ENCODE assay signal across 9 mouse cellular contexts in genomic region chr2:119172862-119173576, GRCm38 (mm10). TPM values are rescaled to one million over a fixed set of nuclear protein-coding genes. Genes with fewer than 3 reads are reported as not detected.
DNase-seq lines count a peak whose midpoint lies in the region; ATAC-seq and TF ChIP-seq lines count a peak whose summit lies in the region.
"Had no signal": no experiment of that assay in that cellular context is flagged by ENCODE, and none has a peak within 500 bp of the region (broad histone marks: within the 10 kb centered on the region; RNA-seq: fewer than 3 reads in every experiment).

No protein-coding gene starts in this region.

- TF ChIP-seq CTCF in kidney, adult 2 months (conservative IDR thresholded peaks at IDR 0.05; ENCODE audit: insufficient read depth, insufficient read length, low read depth, low read length): no peak
- no peak for TF ChIP-seq CTCF in lung, embryonic 14.5 days (IDR thresholded peaks at IDR 0.05; ENCODE audit: low read depth)

- peak; percentile 74 for ATAC-seq in common myeloid progenitor, adult 5-6 weeks (replicated peaks; ENCODE audit: low read depth, poor library complexity, severe bottlenecking)
- ATAC-seq in lung, embryonic 14.5 days (ENCODE audit: insufficient read depth): peak; percentile 74

- no peak overlapping the region; the same call in 1 of the 2 replicates for H3K9ac ChIP-seq in lung, embryonic 14.5 days

- peak overlapping the region; percentile 41 for H3K4me2 ChIP-seq in lung, embryonic 14.5 days

- H3K9me3 ChIP-seq in lung, embryonic 14.5 days (ENCODE audit: low read depth, low read length): no peaks in the 10 kb centered on the region

- H3K27ac ChIP-seq in kidney, adult 2 months (ENCODE audit: insufficient read depth, low read depth, low read length): no peak overlapping the region
- peak overlapping the region; percentile 72 for H3K27ac ChIP-seq in lung, embryonic 14.5 days (ENCODE audit: low read depth)

- intact Hi-C loops in left cerebral cortex, postnatal 4 days (cut with DNase I): no loop called here
- intact Hi-C loops in left cerebral cortex, postnatal 25 days (cut with DNase I): no loop called here

- no peak for TF ChIP-seq POLR2A in kidney, adult 2 months (IDR thresholded peaks at IDR 0.05; ENCODE audit: low read depth, low read length)

- no peaks in the 10 kb centered on the region for H3K27me3 ChIP-seq in kidney, adult 2 months (replicated peaks; ENCODE audit: control insufficient read depth, insufficient read depth, low read length)
- peaks cover under 1% of the 10 kb centered on the region; the same call in 1 of the 2 replicates for H3K27me3 ChIP-seq in lung, embryonic 14.5 days (ENCODE audit: insufficient read depth, low read length)

- WGBS in kidney, adult 2 months: 32% methylated on average over 13 of the region's 13 CpGs
- 18% methylated on average over 13 of the region's 13 CpGs for WGBS in lung, embryonic 14.5 days

- no peaks in the 10 kb centered on the region for H3K36me3 ChIP-seq in kidney, adult 2 months (ENCODE audit: control insufficient read depth, insufficient read depth, low read length)
- no peaks in the 10 kb centered on the region; the same call in 1 of the 2 replicates for H3K36me3 ChIP-seq in lung, embryonic 14.5 days (ENCODE audit: insufficient read depth)

- DNase-seq in left cerebral cortex, postnatal 4 days: peak; percentile 70
- no peak for DNase-seq in left cerebral cortex, adult 11 months (ENCODE audit: low spot score)
- peak; percentile 69 to 73 for DNase-seq in heart, adult 9 months (ENCODE audit: low spot score in 2 of 2)
- peak; percentile 85 for DNase-seq in kidney, adult 2 months
- DNase-seq in lung, embryonic 14.5 days: peak; percentile 91
- DNase-seq in retina, embryonic 14.5 days (ENCODE audit: low spot score): peak; percentile 55
- no peak for DNase-seq in left cerebral cortex, postnatal 25 days (ENCODE audit: low spot score in 2 of 2)

- H3K4me3 ChIP-seq in kidney, adult 2 months (ENCODE audit: insufficient read depth, low read depth, low read length): no peak overlapping the region
- H3K4me3 ChIP-seq in lung, embryonic 14.5 days (ENCODE audit: low read depth, low read length): no peak overlapping the region

- no peaks in the 10 kb centered on the region for H3K4me1 ChIP-seq in kidney, adult 2 months (ENCODE audit: control insufficient read depth, insufficient read depth, low read length)
- peaks cover 10% of the 10 kb centered on the region for H3K4me1 ChIP-seq in lung, embryonic 14.5 days (ENCODE audit: insufficient read depth)

RNA-seq across cellular contexts. Expression of gene Gm14137, which starts 1.3 kb away (rescaled TPM):
- not detected for total RNA-seq in left cerebral cortex, postnatal 4 days (2021)
- total RNA-seq in common myeloid progenitor, adult 5-6 weeks (2017): not detected in 2 replicates
- polyA plus RNA-seq in kidney, adult 2 months (2012; rRNA removed): 0.05 and 0.15 TPM in 2 replicates
- polyA plus RNA-seq in lung, embryonic 14.5 days (2014; fragmentation: Nextera tagmentation; extraction: Ambion mirVana): 0.22 and 0.32 TPM in 2 replicates
- not detected for total RNA-seq in left cerebral cortex, postnatal 25 days (2021)
- total RNA-seq: hematopoietic stem cell, adult 5-6 weeks had no signal

RNA-seq across cellular contexts. Expression of gene Gchfr, which starts 5.4 kb away (rescaled TPM):
- total RNA-seq in left cerebral cortex, postnatal 4 days (2021): not detected
- total RNA-seq in common myeloid progenitor, adult 5-6 weeks (2017): not detected in 2 replicates
- 124 and 144 TPM in 2 replicates for polyA plus RNA-seq in kidney, adult 2 months (2012; rRNA removed)
- 24.9 and 25.3 TPM in 2 replicates for polyA plus RNA-seq in lung, embryonic 14.5 days (2014; fragmentation: Nextera tagmentation; extraction: Ambion mirVana)
- not detected for total RNA-seq in left cerebral cortex, postnatal 25 days (2021)

RNA-seq across cellular contexts. Expression of gene Rmdn3, which starts 16.2 kb away (rescaled TPM):
- 10 to 100 TPM; 38.4 to 44.5 TPM for total RNA-seq in left cerebral cortex, postnatal 4 days (2021)
- 38.4 and 44.1 TPM in 2 replicates for total RNA-seq in common myeloid progenitor, adult 5-6 weeks (2017)
- polyA plus RNA-seq in kidney, adult 2 months (2012; rRNA removed): 23.6 and 25.9 TPM in 2 replicates
- 36.1 and 38.9 TPM in 2 replicates for polyA plus RNA-seq in lung, embryonic 14.5 days (2014; fragmentation: Nextera tagmentation; extraction: Ambion mirVana)
- 10 to 100 TPM; 56.5 to 62.4 TPM for total RNA-seq in left cerebral cortex, postnatal 25 days (2021)

RNA-seq across cellular contexts. Expression of gene Zfyve19, which starts 35.4 kb away (rescaled TPM):
- 10 to 100 TPM; 51.3 to 52.0 TPM for total RNA-seq in left cerebral cortex, postnatal 4 days (2021)
- 51.6 and 59.1 TPM in 2 replicates for total RNA-seq in common myeloid progenitor, adult 5-6 weeks (2017)
- 39.1 and 43.2 TPM in 2 replicates for polyA plus RNA-seq in kidney, adult 2 months (2012; rRNA removed)
- 49.6 and 50.5 TPM in 2 replicates for polyA plus RNA-seq in lung, embryonic 14.5 days (2014; fragmentation: Nextera tagmentation; extraction: Ambion mirVana)
- 10 to 100 TPM; 28.8 to 32.2 TPM for total RNA-seq in left cerebral cortex, postnatal 25 days (2021)

RNA-seq across cellular contexts. Expression of gene Dnajc17, which starts 35.6 kb away (rescaled TPM):
- 10 to 100 TPM; 25.0 to 25.1 TPM for total RNA-seq in left cerebral cortex, postnatal 4 days (2021)
- total RNA-seq in common myeloid progenitor, adult 5-6 weeks (2017): 41.5 and 46.6 TPM in 2 replicates
- 3.4 and 4.6 TPM in 2 replicates for polyA plus RNA-seq in kidney, adult 2 months (2012; rRNA removed)
- polyA plus RNA-seq in lung, embryonic 14.5 days (2014; fragmentation: Nextera tagmentation; extraction: Ambion mirVana): 17.8 and 19.0 TPM in 2 replicates
- total RNA-seq in left cerebral cortex, postnatal 25 days (2021): 10 to 100 TPM; 16.4 to 18.5 TPM

Comparison
In these comparisons a context has a peak if more than half of its experiments do, and no peak if none do; other contexts are left out.
1. DNase-seq: peak in left cerebral cortex, postnatal 4 days (single experiment), heart, adult 9 months (2 of 2), kidney, adult 2 months (single experiment), lung, embryonic 14.5 days (single experiment) and retina, embryonic 14.5 days (single experiment); none in left cerebral cortex, adult 11 months (single experiment) and left cerebral cortex, postnatal 25 days (0 of 2).